Mouse (Mus musculus): ENCODE measurements around the gene Foxred2. TPM values are rescaled to one million over a fixed set of nuclear protein-coding genes. Genes with fewer than 3 reads are reported as not detected.

The Foxred2 gene
- polyA plus RNA-seq, 1 experiment from 2014 or later, result 0.48 TPM

DNA sequence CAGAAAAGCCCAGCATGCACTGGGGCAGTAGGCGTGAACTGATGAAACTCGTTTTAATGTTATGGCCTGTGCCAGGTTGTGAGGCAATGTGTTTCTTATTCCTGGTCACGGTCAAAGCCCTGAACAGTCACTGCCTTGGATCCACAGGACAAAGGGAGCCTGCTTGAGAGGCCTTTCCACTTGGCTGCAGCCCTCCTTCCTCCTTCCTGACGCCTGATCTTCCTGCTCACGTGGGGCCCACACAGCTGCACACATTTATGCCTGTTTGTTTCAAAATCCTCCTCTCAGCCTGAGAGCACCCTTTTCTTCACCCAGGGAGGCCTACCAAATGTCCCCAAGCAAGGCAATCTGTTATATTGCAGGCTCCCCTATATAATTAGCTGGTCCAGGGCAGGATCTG lies 53.3 kb downstream of the Foxred2 start:
- no peak overlapping the region for H3K4me2 ChIP-seq
- no peak overlapping the region for H3K4me3 ChIP-seq
- no peaks in the 10 kb centered on the region for H3K27me3 ChIP-seq
- H3K9me3 ChIP-seq (replicated peaks), result no peaks in the 10 kb centered on the region
- H3K9ac ChIP-seq, result no peak overlapping the region
- H3K4me1 ChIP-seq (replicated peaks), result peaks cover 30% of the 10 kb centered on the region
- WGBS, result 65% methylated on average over 5 of the region's 5 CpGs
- H3K36me3 ChIP-seq, result no peaks in the 10 kb centered on the region
- no peak for ATAC-seq (replicated peaks; ENCODE audit: insufficient number of reproducible peaks, insufficient read depth, low FRiP score, low read depth)
- H3K27ac ChIP-seq, result peak overlapping the region; percentile 18; the same call in 1 of the 2 replicates

GRCm38 (mm10) chr15:77894926-77895325 lies 61.6 kb downstream of the Foxred2 start:
- no peak overlapping the region for H3K4me3 ChIP-seq
- 82% methylated on average over 13 of the region's 14 CpGs for WGBS
- no peak for ATAC-seq (replicated peaks; ENCODE audit: insufficient number of reproducible peaks, insufficient read depth, low FRiP score, low read depth)
- no peak overlapping the region for H3K4me2 ChIP-seq
- no peaks in the 10 kb centered on the region; the same call in 1 of the 2 replicates for H3K4me1 ChIP-seq (replicated peaks)
- H3K9ac ChIP-seq, result no peak overlapping the region
- no peaks in the 10 kb centered on the region for H3K27me3 ChIP-seq
- H3K27ac ChIP-seq, result no peak overlapping the region
- H3K9me3 ChIP-seq (replicated peaks), result no peaks in the 10 kb centered on the region
- H3K36me3 ChIP-seq, result no peaks in the 10 kb centered on the region

GRCm38 (mm10) chr15:77893292-77893691 lies 63.2 kb downstream of the Foxred2 start:
- WGBS, result 60% methylated on average over 10 of the region's 10 CpGs
- no peaks in the 10 kb centered on the region for H3K27me3 ChIP-seq
- no peak overlapping the region for H3K27ac ChIP-seq
- H3K4me2 ChIP-seq, result no peak overlapping the region
- no peak overlapping the region for H3K9ac ChIP-seq
- no peaks in the 10 kb centered on the region; the same call in 1 of the 2 replicates for H3K4me1 ChIP-seq (replicated peaks)
- no peak for ATAC-seq (replicated peaks; ENCODE audit: insufficient number of reproducible peaks, insufficient read depth, low FRiP score, low read depth)
- no peak overlapping the region for H3K4me3 ChIP-seq
- no peaks in the 10 kb centered on the region for H3K9me3 ChIP-seq (replicated peaks)
- H3K36me3 ChIP-seq, result no peaks in the 10 kb centered on the region

DNA sequence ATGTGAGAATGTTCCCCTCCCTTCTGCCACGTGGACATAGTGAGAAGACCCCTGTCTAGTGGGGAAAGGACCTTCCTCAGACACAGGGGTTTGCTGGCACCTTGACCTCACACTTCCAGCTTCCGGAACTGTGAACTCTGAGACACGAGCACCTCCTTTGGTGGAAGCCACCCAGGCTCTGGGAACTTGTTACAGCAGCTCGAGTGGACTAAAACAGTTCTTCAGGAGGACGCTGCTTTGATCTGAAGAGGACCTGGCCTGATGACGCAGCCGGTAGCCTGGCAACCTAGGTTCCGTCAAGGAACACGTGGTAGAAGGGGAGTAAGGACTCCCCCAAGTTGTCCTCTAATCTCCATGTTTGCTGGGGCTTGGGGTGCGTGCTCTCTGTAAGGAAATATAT lies 64.1 kb downstream of the Foxred2 start:
- Histone ChIP-seq H3K4me2 (no peak overlapping the region), H3K4me1 (replicated peaks) (no peaks in the 10 kb centered on the region; the same call in 1 of the 2 replicates), H3K4me3 (no peak overlapping the region), H3K36me3 (no peaks in the 10 kb centered on the region), H3K27me3 (no peaks in the 10 kb centered on the region), H3K9me3 (replicated peaks) (no peaks in the 10 kb centered on the region), H3K9ac (no peak overlapping the region), H3K27ac (no peak overlapping the region)
- no peak for ATAC-seq (replicated peaks; ENCODE audit: insufficient number of reproducible peaks, insufficient read depth, low FRiP score, low read depth)
- WGBS, result 81% methylated on average over 10 of the region's 10 CpGs

DNA sequence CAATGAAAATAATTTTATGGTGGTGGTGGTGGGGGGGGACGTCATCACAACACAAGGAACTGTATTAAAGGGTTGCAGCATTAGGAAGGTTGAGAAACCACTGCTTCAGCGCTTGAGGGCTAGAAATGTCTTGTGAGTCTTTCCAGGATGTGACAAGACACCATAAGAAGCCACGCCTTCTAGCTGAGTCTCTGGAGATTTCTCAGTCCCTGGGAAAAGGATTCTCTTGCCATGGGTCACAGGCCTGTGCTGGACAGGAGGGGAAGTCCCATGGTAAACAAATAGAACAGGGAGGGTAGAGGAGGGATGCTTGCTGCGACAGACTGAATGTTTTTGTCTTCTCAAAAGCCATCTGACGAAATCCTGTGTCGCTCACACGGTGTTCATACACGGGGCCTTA lies 64.8 kb downstream of the Foxred2 start:
- Histone ChIP-seq H3K4me2 (no peak overlapping the region), H3K4me3 (no peak overlapping the region), H3K27me3 (no peaks in the 10 kb centered on the region), H3K4me1 (replicated peaks) (no peaks in the 10 kb centered on the region; the same call in 1 of the 2 replicates), H3K9ac (no peak overlapping the region), H3K36me3 (no peaks in the 10 kb centered on the region), H3K9me3 (replicated peaks) (no peaks in the 10 kb centered on the region), H3K27ac (no peak overlapping the region)
- WGBS, result 77% methylated on average over 8 of the region's 8 CpGs
- ATAC-seq (replicated peaks; ENCODE audit: insufficient number of reproducible peaks, insufficient read depth, low FRiP score, low read depth), result no peak

Other genes with a start within 250 kb of the Foxred2 start
- 0.13 and 0.26 TPM in 2 replicates for gene Apol9b, start 227.7 kb downstream of the Foxred2 start, polyA plus RNA-seq (2015; fragmentation: Nextera tagmentation; extraction: Ambion mirVana)
- 0.24 TPM in 1 of 2 replicates, not detected in the other for gene Apol8, start 199.7 kb downstream of the Foxred2 start, polyA plus RNA-seq (2015; fragmentation: Nextera tagmentation; extraction: Ambion mirVana)
- 25.2 and 33.7 TPM in 2 replicates for gene Myh9, start 114.5 kb downstream of the Foxred2 start, polyA plus RNA-seq (2015; fragmentation: Nextera tagmentation; extraction: Ambion mirVana)
- gene Txn2, start 27.7 kb downstream of the Foxred2 start, polyA plus RNA-seq (2015; fragmentation: Nextera tagmentation; extraction: Ambion mirVana), result 251 and 280 TPM in 2 replicates
- gene Eif3d, start 14.1 kb upstream of the Foxred2 start, polyA plus RNA-seq (2015; fragmentation: Nextera tagmentation; extraction: Ambion mirVana), result 108 and 130 TPM in 2 replicates
- gene Cacng2, start 163.3 kb upstream of the Foxred2 start, polyA plus RNA-seq (2015; fragmentation: Nextera tagmentation; extraction: Ambion mirVana), result 0.03 TPM in 1 of 2 replicates, not detected in the other
- gene Ift27, start 217.4 kb upstream of the Foxred2 start, polyA plus RNA-seq (2015; fragmentation: Nextera tagmentation; extraction: Ambion mirVana), result 38.1 and 49.9 TPM in 2 replicates
- gene Pvalb, start 249.7 kb upstream of the Foxred2 start, polyA plus RNA-seq (2015; fragmentation: Nextera tagmentation; extraction: Ambion mirVana), result 1.0 and 1.1 TPM in 2 replicates

Data from heart, embryonic 15.5 days (tissue).